Mouse (Mus musculus): Measurements from ENCODE around the gene Bpifb5. TPM values are rescaled to one million over a fixed set of nuclear protein-coding genes. Genes with fewer than 3 reads are reported as not detected.
"Not testable (repeated sequence)": the region's sequence is repeated elsewhere in the genome, so short reads cannot be mapped to it uniquely, and the experiment has no call there.

Bpifb5 gene
- polyA plus RNA-seq (2014; fragmentation: Nextera tagmentation; extraction: Ambion mirVana), result not detected in 2 replicates

DNA sequence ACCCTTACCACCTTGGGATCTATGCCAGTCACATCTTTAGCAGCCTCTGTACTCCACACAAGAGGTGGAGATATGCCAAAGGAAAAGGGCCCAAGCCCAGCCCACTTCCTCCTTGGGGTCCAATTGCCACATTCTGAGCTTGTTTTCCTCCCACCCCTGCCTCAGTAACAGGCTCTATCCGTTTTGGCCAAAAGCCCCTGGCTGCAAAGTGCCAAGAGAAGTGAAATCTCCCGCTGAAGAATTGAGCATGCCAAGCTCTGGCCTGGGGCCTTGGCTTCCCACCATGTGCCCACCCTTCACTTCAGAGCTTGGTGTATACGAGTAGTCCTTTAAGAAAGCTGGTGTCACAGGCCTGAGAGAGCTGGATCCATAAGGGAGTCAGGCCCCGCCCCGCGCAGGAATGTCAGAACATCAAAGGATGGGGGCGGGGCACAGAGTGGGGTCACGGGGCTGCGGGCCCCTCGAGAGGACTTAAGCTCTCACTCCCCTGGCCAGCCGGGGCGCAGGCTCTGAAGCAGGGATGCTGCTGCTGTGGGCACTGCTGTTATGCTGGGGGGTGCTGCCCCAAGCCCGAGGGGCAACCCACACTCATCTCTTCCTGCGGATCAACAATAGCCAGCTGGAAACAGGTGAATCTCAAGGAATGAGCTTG is at the start of gene Bpifb5:
Bpifb5 (plus strand) TSS at position 478 of the 652 bp plus-strand sequence.
- H3K4me2 ChIP-seq (ENCODE audit: low read length), result peak within 1 kb of the TSS; percentile 25
- H3K36me3 ChIP-seq (ENCODE audit: control insufficient read depth, insufficient read depth, low read length), result no peaks in the 10 kb centered on the region
- no peaks in the 10 kb centered on the region for H3K27me3 ChIP-seq (ENCODE audit: control insufficient read depth, insufficient read depth, low read length)
- WGBS, result 4% methylated on average over 14 of the region's 14 CpGs
- H3K27ac ChIP-seq (replicated peaks; ENCODE audit: low read depth, low read length), result 0 out of 2 replicates have a peak within 1 kb of the TSS, but pooled peaks have one; percentile 41
- H3K9ac ChIP-seq (replicated peaks; ENCODE audit: low read length), result no peak within 1 kb of the TSS
- peak; percentile 64 for DNase-seq
- no peaks in the 10 kb centered on the region for H3K9me3 ChIP-seq (ENCODE audit: control insufficient read depth, low read length)
- ATAC-seq (ENCODE audit: low FRiP score, low TSS enrichment), result peak; percentile 55
- no peak within 1 kb of the TSS for H3K4me3 ChIP-seq (replicated peaks; ENCODE audit: low read depth, low read length)
- H3K4me1 ChIP-seq (ENCODE audit: control insufficient read depth, insufficient read depth, low read length), result peaks cover 9% of the 10 kb centered on the region

- H3K9me3 ChIP-seq (ENCODE audit: control insufficient read depth, low read length); ATAC-seq (ENCODE audit: low FRiP score, low TSS enrichment); H3K27ac ChIP-seq (replicated peaks; ENCODE audit: low read depth, low read length); H3K4me1 ChIP-seq (ENCODE audit: control insufficient read depth, insufficient read depth, low read length); DNase-seq; H3K27me3 ChIP-seq (ENCODE audit: control insufficient read depth, insufficient read depth, low read length); H3K9ac ChIP-seq (replicated peaks; ENCODE audit: low read length); H3K36me3 ChIP-seq (ENCODE audit: control insufficient read depth, insufficient read depth, low read length); H3K4me2 ChIP-seq (ENCODE audit: low read length); H3K4me3 ChIP-seq (replicated peaks; ENCODE audit: low read depth, low read length): not testable (repeated sequence)
- WGBS, result 89% methylated on average over 7 of the region's 7 CpGs
These were observed 41.6 kb upstream of the Bpifb5 start for GRCm38 (mm10) chr2:154181900-154182299.

- H3K9ac ChIP-seq (replicated peaks; ENCODE audit: low read length); DNase-seq; H3K4me1 ChIP-seq (ENCODE audit: control insufficient read depth, insufficient read depth, low read length); H3K4me2 ChIP-seq (ENCODE audit: low read length); H3K4me3 ChIP-seq (replicated peaks; ENCODE audit: low read depth, low read length); H3K27me3 ChIP-seq (ENCODE audit: control insufficient read depth, insufficient read depth, low read length); ATAC-seq (ENCODE audit: low FRiP score, low TSS enrichment); H3K27ac ChIP-seq (replicated peaks; ENCODE audit: low read depth, low read length); H3K9me3 ChIP-seq (ENCODE audit: control insufficient read depth, low read length); H3K36me3 ChIP-seq (ENCODE audit: control insufficient read depth, insufficient read depth, low read length): not testable (repeated sequence)
- WGBS, result 84% methylated on average over 4 of the region's 4 CpGs
These were observed 40.5 kb upstream of the Bpifb5 start for GRCm38 (mm10) chr2:154183061-154183460.

- ATAC-seq (ENCODE audit: low FRiP score, low TSS enrichment) (no peak), DNase-seq (no peak)
- Histone ChIP-seq H3K27me3 (ENCODE audit: control insufficient read depth, insufficient read depth, low read length) (no peaks in the 10 kb centered on the region), H3K4me1 (ENCODE audit: control insufficient read depth, insufficient read depth, low read length) (no peaks in the 10 kb centered on the region), H3K36me3 (ENCODE audit: control insufficient read depth, insufficient read depth, low read length) (no peaks in the 10 kb centered on the region), H3K4me3 (replicated peaks; ENCODE audit: low read depth, low read length) (no peak overlapping the region), H3K9me3 (ENCODE audit: control insufficient read depth, low read length) (no peaks in the 10 kb centered on the region), H3K27ac (replicated peaks; ENCODE audit: low read depth, low read length) (no peak overlapping the region), H3K4me2 (ENCODE audit: low read length) (no peak overlapping the region), H3K9ac (replicated peaks; ENCODE audit: low read length) (no peak overlapping the region)
- WGBS, result 93% methylated on average over 6 of the region's 6 CpGs
These were observed 38.2 kb upstream of the Bpifb5 start for GRCm38 (mm10) chr2:154185319-154185718.

DNA sequence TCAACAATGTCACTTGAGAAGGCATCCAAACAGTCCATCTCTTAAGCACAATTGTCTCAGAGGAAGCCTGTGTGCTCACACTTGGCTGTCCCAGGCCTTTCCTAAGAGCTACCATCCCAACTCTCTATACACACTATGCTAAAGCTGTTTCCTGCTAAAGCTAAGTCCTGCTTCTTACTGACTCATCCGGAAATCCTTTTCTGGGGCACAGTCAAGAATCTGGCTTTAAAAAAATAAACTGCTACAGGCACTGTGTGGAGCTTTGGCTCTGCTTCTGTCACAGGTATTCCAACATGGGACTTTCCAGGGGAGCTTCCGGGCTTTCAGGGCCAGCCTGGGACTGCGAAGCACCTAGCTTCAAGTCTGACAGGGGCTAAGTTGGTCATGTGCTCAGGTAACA is 37.8 kb upstream of the Bpifb5 start:
- H3K9me3 ChIP-seq (ENCODE audit: control insufficient read depth, low read length), result no peaks in the 10 kb centered on the region
- no peak overlapping the region for H3K4me2 ChIP-seq (ENCODE audit: low read length)
- no peak for ATAC-seq (ENCODE audit: low FRiP score, low TSS enrichment)
- no peaks in the 10 kb centered on the region for H3K36me3 ChIP-seq (ENCODE audit: control insufficient read depth, insufficient read depth, low read length)
- no peak overlapping the region for H3K27ac ChIP-seq (replicated peaks; ENCODE audit: low read depth, low read length)
- H3K9ac ChIP-seq (replicated peaks; ENCODE audit: low read length), result no peak overlapping the region
- no peak for DNase-seq
- no peaks in the 10 kb centered on the region for H3K27me3 ChIP-seq (ENCODE audit: control insufficient read depth, insufficient read depth, low read length)
- WGBS, result 90% methylated on average over 3 of the region's 3 CpGs
- H3K4me3 ChIP-seq (replicated peaks; ENCODE audit: low read depth, low read length), result no peak overlapping the region
- no peaks in the 10 kb centered on the region for H3K4me1 ChIP-seq (ENCODE audit: control insufficient read depth, insufficient read depth, low read length)

GRCm38 (mm10) chr2:154187468-154187867 is 36.1 kb upstream of the Bpifb5 start:
- no peak for ATAC-seq (ENCODE audit: low FRiP score, low TSS enrichment)
- Histone ChIP-seq H3K27ac (replicated peaks; ENCODE audit: low read depth, low read length) (no peak overlapping the region), H3K27me3 (ENCODE audit: control insufficient read depth, insufficient read depth, low read length) (no peaks in the 10 kb centered on the region), H3K4me1 (ENCODE audit: control insufficient read depth, insufficient read depth, low read length) (no peaks in the 10 kb centered on the region), H3K36me3 (ENCODE audit: control insufficient read depth, insufficient read depth, low read length) (no peaks in the 10 kb centered on the region), H3K9ac (replicated peaks; ENCODE audit: low read length) (no peak overlapping the region), H3K4me2 (ENCODE audit: low read length) (no peak overlapping the region), H3K4me3 (replicated peaks; ENCODE audit: low read depth, low read length) (no peak overlapping the region), H3K9me3 (ENCODE audit: control insufficient read depth, low read length) (no peaks in the 10 kb centered on the region)
- WGBS, result 48% methylated on average over 5 of the region's 5 CpGs
- DNase-seq, result no peak

DNA sequence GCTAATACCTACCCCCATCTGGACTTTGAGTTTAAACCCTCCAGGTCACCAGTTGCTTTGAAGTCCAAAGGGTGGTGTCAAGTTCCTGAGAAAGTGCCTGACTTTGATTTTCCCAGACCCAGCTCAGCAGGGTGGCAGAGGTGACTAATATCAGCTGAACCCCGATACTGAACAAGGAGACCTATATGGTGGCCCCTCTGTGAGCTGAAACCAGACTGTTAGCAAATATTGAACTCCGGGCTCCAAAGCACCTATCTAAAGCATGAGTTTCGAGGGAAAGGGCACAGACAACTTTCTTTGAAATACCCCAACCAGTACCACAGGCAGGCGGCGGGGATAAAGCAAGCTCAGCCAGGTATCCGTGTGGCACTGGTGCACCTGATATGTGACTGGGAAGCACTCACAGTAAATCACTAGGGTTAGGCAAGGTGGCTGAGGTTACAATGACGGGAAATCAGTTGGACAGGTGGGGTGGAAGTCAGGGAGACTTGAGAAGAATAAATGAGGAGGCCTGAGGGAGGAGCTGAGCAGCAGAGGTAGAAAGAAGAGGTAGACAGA is 33.6 kb upstream of the Bpifb5 start:
- no peaks in the 10 kb centered on the region for H3K4me1 ChIP-seq (ENCODE audit: control insufficient read depth, insufficient read depth, low read length)
- H3K27ac ChIP-seq (replicated peaks; ENCODE audit: low read depth, low read length), result no peak overlapping the region
- H3K4me3 ChIP-seq (replicated peaks; ENCODE audit: low read depth, low read length), result no peak overlapping the region
- H3K9me3 ChIP-seq (ENCODE audit: control insufficient read depth, low read length), result no peaks in the 10 kb centered on the region
- no peaks in the 10 kb centered on the region for H3K27me3 ChIP-seq (ENCODE audit: control insufficient read depth, insufficient read depth, low read length)
- no peaks in the 10 kb centered on the region for H3K36me3 ChIP-seq (ENCODE audit: control insufficient read depth, insufficient read depth, low read length)
- no peak overlapping the region for H3K9ac ChIP-seq (replicated peaks; ENCODE audit: low read length)
- no peak overlapping the region for H3K4me2 ChIP-seq (ENCODE audit: low read length)
- 88% methylated on average over 7 of the region's 7 CpGs for WGBS
- ATAC-seq (ENCODE audit: low FRiP score, low TSS enrichment), result no peak
- DNase-seq, result no peak

DNA sequence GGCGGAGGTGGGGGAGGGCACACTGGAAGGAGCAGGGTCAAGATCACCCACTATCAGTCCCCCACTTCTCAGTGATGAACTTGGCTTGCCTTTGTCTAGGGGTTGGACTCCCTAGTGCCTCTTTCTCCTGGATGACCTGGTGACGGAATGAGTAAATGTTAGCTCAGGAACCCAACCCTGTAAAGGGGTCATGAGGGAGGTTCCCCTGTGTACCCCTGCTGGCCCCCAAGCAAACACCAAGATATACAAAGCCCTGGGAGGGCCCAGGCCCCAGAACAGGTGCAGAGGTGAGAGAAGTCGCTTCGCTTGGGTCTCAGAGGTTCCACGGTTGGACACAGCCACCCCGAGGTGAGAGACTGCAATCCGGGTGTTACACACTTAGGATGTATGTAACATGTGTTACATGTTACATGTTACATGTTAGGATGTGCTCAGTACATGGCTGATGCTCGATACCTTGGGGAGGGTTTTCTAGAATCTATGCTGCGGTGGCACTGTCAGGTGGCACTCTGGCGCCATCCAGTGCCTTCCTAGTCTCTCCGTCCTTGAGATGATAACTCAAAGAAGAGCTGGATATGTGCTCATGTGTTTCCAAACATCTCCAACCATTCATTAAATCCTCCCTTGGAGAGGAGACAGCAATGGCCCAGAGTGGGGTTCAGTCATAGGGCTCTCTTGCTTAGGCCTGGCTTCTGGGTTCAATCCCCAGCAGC is 32.8 kb upstream of the Bpifb5 start, which contains the start of gene Bpifb1:
Bpifb1 (plus strand) TSS at position 273 of the 713 bp plus-strand sequence.
- Histone ChIP-seq H3K4me1 (ENCODE audit: control insufficient read depth, insufficient read depth, low read length) (no peaks in the 10 kb centered on the region), H3K27me3 (ENCODE audit: control insufficient read depth, insufficient read depth, low read length) (no peaks in the 10 kb centered on the region), H3K9ac (replicated peaks; ENCODE audit: low read length) (no peak within 1 kb of the TSS), H3K27ac (replicated peaks; ENCODE audit: low read depth, low read length) (no peak within 1 kb of the TSS), H3K9me3 (ENCODE audit: control insufficient read depth, low read length) (no peaks in the 10 kb centered on the region), H3K4me2 (ENCODE audit: low read length) (no peak within 1 kb of the TSS), H3K36me3 (ENCODE audit: control insufficient read depth, insufficient read depth, low read length) (no peaks in the 10 kb centered on the region), H3K4me3 (replicated peaks; ENCODE audit: low read depth, low read length) (no peak within 1 kb of the TSS)
- DNase-seq, result no peak
- no peak for ATAC-seq (ENCODE audit: low FRiP score, low TSS enrichment)
- WGBS, result 86% methylated on average over 11 of the region's 11 CpGs
